Mouse (Mus musculus): ENCODE measurements at regions not wholly inside any gene's neighbourhood (a gene's known extent, or its start where the extent isn't known, plus 50 kb on each side); places are given as distances from the start of the nearest gene placed in this dataset.

DNA sequence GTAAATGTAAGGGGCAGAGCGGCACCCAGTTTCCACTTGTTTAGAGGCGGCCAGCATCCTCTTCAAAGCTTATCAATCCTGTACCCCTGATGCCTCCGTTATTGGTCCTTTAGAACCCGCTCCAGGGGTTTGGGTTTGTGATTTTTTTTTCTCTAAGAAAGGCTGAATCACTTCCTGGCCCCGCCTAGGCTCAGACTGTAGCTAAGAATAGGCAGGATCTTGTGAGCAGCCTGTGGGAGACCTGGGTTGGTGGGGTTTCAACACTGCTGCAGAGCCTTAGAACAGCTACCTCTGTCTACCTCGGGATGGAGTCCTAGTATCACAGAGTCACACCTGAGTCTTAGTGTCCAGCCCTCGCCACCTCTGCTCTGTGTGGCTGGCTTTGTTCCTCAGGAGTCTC lies 327.9 kb downstream of the Matn1 start:
- DNase-seq (ENCODE audit: low spot score) = no peak

DNA sequence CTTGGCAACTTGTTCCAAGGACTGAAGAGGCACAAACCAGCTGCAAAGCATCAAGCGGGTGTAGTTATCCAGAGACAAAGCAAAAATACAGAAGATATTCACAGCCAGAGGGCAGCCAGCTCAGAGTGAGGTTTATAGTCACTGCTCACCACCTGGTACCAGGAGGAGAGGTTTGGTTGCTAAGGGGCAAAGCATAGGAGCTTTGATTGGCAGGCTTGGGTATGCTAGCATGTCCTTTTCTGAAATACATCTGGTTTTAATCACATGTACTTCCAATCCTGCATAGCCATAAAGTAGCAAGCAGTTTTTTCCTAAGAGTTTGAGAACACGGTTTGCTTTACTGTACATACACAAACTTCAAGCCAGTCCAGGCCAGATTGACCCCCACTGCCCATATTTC lies 349.4 kb downstream of the Matn1 start:
- no peak for DNase-seq (ENCODE audit: low spot score)

DNA sequence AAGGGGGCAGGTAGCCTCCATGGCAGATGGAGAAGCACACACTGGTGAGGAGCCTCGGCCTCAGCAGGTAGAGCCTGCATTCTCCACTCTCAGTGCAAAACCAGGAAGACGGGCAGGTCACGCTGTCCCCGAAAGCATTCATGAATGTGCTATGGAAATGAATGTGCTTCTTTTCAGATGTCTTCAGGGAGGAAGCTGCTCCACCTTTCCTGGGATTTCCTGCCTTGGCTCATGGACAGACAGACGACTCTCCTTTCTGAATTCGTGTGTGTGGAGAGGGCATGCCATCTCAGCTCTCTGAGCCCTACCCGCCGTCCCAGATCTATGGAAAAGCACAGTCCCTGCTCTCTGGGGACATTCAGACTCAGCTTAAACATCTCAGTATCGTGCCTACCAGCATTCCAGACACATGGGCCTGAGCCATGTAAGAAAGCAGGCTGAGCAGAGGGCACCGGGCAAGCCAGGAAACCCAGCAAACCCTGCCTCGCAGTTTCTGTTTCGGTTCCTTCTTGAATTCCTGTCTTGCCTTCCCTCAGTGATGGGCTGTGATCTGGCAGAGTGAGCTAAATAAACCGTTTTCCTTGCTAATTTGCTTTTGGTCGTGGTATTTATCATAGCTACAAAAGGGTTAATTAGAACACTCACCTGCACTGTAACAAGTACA lies 354.0 kb downstream of the Matn1 start:
- DNase-seq (ENCODE audit: low spot score) = peak; percentile 20

DNA sequence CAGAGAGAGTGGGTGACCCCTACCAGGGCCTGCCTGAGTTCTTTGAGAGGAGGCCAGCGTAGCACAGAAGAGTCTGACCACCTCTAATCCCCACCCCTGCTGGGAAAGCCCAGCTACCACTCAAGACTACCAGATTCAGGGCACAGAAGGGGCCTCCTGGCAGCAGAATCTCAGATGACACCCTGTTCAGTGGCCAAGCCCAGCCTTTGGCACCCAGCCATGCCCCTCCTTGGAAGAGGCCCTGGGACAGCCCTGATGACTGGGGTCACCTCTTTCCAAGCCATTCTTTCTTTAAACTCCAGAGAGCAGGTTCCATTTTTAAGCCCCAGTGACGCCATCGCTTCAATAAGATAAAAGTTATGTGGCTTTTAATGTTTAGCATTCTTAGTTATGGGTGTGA lies 359.8 kb downstream of the Matn1 start:
- DNase-seq (ENCODE audit: low spot score) = no peak

DNA sequence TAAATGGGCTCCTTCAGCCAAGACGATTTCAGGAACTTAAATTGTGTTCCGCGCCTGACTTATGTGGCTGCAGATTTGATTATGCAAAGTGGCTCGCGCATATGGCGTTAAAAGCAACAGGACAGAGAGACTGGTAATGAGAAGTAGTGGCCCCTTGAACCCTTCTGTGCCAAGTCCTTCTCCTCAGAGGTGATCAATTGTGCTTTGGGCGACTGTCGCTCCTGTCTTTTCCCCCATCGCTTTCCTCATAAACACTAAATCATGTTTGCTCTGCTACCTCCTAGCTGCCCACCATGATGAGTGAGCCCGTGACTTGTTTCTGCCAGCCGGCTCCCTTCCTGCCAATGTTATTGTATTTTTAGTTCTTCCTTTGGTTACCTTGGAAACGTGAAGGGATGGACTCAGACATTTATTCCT lies 360.2 kb downstream of the Matn1 start:
- no peak for DNase-seq (ENCODE audit: low spot score)

DNA sequence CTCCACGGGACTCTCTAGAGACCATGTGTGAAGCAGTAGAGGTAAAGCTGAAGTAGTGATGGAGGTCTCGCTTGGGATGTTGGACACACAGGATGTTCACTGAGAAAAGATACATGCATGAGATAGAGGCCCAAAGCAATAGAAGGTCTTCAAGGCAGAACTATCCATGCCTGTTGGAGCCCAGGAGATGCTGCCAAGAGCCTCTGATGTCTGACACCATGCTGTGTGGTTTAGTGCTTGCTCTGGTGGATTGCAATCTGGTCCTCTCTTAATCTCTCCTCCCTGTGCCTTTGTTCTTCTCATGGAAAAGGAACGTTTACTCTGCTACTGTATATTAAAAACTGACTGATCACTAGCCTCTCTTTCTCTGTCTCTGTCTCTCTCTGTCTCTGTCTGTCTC lies 370.0 kb downstream of the Matn1 start:
- no peak for DNase-seq (ENCODE audit: low spot score)

DNA sequence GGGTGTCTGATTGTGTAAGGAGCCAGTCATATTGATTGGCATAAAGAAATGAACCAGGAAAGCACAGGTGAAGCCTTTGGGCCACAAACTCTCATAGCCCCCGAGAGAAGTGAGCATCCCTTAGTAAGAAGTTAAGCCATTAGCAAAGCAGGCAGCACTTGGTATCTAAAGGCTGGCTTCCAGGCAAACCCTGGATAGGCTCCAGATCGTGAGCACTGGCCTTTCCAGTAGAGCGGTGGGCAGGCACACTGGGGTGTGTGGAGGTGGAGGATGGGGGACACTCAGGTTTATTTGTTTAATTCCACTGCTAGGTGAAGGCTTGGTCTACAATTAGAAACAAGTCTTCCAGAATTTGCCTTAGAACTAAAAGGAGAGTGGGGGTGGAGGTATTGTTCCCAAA lies 371.9 kb downstream of the Matn1 start:
- no peak for DNase-seq (ENCODE audit: low spot score)

DNA sequence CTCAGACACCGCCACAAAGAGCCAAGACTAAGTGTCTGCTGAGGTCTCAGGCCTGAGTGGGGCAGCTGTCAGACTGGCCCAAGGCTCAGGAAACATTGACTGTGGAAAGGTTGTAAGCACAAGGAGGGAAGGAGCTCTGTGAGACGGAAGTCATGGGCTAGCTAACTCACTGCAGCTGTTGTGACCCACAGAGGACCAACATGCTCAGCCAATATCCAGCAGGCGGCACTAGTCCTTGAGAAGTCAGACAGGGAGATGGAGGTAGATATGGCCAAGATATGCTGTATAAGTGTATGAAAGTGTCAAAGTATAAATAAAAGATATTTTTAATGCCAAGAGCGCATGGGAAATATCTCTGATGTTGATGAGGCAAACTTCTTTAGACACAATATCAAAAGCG lies 378.1 kb downstream of the Matn1 start:
- no peak for DNase-seq (ENCODE audit: low spot score)

DNA sequence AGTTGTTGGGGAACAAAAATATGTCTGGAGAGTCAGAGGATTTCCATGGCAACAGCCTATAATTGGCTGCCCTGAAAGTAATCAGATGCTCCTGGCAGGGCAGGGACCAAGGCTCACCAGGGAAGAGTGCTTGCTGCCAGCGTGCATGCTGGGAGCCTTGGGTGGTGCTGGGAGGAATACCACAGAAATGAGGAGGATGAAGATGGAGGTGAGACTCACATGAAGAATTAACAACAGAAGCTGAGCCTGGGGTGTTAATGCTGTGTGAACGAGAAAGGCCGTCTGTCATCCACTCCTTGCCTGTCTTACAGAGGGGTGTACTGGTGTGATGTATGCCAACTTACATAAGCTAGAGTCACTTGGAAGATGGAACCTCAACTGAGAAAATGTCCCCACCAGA lies 380.3 kb downstream of the Matn1 start:
- no peak for DNase-seq (ENCODE audit: low spot score)

DNA sequence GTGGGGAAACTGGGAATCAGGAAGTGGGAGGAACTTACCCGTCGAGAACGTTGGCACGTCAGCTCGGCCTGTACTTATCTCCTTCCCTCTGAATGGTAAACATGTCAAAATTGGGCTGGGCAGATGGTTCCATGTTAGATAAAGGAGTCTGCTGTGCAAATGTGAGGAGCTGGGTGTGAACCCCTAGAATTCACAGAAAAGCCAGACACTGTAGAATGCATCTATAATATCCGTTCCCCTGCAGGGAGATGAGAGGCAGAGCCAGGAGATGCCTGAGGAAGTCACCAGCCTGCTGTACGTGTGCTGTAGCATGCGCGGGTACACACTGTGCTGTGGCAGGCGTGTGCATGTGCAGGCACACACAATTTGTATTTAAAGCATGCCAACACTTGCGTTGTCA lies 381.0 kb downstream of the Matn1 start:
- no peak for DNase-seq (ENCODE audit: low spot score)

DNA sequence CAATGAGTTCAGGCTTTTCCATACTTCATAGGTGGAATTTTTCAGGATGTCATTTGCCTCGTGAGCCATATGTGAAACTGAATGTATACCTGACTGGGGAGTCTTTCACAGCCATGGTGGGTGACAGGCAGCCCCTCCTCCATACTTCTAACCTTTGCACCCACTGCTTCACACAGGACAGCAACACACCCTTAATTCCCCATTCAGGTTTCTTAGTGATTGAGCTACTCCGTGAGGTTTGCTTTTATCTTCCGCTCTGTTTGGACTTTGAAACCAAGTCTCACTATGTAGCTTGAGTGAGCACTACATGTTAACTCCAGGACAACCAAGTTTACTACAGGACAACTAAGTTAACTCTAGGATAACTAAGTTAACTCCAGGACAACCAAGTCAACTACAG lies 381.4 kb downstream of the Matn1 start:
- DNase-seq (ENCODE audit: low spot score) = no peak

DNA sequence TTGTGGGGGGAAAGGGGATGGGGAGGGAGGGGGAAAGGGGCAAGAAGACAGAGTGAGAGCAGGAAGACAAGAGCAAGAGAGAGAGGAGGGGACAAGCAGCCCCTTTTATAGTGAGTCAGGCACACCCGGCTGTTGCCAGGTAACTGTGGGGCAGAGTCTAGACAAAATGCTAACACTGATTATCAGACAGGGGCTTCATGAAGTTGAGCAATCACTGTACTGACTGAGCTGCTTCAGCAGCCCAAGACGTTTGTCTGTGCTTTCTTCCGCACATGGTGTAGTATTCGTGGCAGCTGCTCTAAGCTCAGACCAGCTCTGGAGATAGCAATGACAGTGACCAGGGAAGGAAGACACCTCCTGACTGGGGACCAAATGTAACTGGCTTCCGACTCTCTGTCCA lies 385.2 kb downstream of the Matn1 start:
- no peak for DNase-seq (ENCODE audit: low spot score)

DNA sequence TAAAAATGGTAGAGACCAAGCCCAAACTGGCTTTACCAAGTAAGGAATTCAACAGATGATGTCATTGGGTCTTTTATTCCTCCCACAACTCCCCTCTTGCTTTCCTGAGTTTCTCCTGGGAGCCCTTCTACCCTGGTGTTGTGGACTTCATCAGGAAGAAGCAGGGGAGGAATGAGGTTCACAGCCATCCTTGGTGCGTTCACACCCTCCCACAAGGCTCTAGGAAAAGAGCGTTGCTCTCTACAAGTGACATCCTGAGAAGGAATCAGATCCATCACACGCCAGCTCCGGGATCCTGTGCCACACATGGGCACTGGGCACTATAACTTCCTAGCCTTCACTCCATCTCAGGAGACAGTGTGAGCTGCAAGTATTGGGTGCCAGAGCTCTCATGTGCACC lies 387.5 kb downstream of the Matn1 start:
- no peak for DNase-seq (ENCODE audit: low spot score)

DNA sequence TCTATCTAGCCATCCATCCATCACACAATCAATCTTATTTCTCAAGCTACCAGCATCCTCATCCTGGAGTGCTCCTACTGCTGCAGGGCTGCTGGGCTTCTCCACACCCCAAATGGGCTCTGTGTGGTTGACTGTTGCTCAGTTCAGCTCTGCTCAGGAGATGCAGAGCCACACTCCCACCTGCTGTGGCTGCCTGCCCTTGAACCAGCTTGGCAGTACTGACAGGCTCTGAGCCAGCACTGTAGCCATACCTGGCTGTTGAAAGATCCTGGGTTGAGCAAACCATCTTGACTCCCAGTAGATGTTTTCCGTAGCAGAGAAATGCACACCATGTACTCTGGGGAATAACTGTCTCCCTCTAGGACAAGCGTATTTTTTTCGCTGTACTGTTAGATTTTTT lies 392.6 kb downstream of the Matn1 start:
- DNase-seq (ENCODE audit: low spot score) = no peak

DNA sequence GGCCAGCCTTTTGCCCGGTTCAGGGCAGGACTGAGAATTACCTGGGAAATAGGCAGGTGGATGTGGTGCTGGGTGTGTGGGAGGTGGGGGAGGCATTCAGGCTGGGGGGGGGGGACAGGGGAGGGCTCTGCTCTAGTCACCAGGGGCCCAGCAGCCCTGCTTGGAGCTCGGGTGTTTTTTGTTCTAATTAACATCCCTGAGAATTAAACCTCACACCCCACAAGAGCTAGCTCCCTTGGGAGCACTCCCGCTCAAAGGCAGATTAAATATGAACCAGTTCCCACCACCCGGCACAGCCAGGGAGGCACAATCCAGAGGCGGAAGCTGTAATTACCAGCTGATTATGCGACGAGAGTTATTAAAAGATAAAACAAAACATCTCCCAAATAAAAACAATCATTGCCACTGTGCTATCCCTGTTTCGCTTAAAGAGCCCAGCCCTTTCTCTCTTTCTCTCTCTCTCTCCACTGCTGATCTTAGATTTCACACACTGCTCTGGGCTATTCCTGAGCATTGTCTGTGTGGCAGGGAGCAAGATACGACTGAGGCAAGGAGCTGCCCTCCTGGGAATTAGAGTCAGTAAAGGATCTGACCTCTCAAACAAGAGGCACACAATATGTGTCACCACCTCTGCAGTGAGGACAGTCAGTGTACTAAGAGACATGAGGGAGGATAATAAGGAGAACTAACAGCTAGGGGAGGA lies 397.0 kb downstream of the Matn1 start:
- no peak for DNase-seq (ENCODE audit: low spot score)

DNA sequence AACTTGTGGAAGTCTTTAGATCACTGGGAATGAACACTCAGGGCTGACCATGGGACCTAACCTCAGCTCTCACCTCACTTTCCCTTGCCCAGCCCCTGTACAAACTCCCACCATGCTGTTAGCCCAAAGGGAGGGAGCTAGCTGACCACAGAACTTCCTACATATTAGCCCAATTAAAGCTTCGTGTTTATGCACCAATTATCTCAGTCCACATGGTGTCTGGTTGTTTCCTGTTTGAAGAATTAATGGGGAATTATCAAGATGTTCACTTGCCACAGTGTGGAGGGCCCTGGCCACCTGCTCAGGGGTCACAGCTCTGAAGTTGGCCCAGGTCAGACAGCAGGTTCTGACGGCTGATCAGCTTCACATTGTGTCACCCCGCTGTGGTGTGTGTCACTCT lies 402.5 kb downstream of the Matn1 start:
- no peak for DNase-seq (ENCODE audit: low spot score)

DNA sequence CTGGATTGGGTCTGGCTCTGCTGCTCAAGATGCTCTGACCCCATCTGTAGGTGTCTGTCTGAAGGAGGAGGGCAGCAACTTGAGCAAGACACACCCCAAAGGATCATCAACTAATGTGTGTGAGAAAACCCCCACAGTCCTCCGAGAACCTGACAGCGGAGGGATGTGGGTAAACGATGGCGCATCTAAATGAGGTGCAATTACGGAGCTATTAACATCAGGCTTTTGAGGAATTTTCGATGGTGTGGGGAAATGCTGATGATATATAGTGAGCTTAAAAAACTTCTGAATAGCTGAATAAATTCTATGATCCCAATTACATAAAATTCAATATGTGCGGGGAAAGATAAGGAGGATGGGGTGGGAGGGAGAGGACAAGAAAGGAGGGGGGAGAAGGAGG lies 406.1 kb downstream of the Matn1 start:
- DNase-seq (ENCODE audit: low spot score) = no peak

DNA sequence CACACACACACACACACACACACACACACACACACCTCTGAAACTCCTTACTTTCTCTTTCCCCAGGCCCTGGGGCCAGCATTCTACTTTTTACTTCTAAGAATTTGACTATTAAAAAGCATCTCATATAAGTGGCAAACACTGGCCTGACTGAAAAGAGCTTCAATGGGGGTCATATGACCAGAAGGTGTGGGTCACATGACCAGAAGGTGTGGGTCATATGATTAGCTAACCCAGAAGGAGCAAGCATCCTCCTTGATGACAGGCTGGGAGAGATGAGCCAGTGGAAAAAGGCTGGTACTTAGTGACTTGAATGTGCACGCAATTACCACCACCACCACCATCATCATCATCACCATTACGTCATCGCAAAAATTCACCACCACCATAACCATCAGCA lies 410.7 kb downstream of the Matn1 start:
- DNase-seq (ENCODE audit: low spot score) = no peak

DNA sequence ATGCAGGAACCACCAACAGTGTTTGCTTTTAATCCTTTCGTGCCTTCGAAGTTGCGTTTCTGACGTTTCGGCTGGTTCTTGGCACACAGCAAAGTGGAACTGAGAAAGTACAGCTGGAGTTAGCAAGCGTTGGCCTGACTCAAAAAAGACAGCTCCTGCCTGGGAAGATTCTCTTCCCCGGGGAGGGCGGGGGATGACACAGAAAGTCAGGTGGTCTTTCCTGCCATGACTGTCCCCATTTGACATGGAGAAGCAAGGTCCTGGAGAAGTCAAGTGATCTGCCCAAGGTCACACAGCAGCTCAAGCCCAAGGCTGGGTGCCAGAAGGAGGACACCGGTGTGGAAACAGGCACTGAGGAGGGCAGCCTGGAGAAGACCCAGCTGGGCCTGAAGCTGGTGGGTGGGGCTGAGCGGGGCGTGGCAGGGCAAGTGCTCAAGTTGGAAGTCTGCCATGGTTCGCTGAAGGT lies 411.4 kb downstream of the Matn1 start:
- DNase-seq (ENCODE audit: low spot score) = no peak

DNA sequence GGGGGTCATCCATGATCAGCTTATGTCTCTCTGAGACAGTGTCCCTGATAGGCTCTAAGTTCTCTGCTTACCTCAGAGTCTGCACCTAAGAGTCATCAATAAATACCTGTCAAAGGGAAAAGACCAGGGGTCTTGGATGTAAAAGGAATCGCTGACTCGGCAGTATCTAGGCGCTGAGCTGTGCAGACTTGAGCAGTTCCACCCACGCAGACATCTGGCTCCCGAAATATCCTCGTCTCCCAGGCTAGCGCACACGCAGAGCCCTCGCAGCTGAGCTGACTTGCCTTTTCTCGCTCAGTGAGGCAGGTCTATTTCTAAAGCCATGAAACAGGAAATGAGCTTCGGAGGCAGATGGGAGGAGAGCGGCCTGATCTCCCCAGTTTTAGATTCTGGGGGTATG lies 412.1 kb downstream of the Matn1 start:
- DNase-seq (ENCODE audit: low spot score) = no peak

DNA sequence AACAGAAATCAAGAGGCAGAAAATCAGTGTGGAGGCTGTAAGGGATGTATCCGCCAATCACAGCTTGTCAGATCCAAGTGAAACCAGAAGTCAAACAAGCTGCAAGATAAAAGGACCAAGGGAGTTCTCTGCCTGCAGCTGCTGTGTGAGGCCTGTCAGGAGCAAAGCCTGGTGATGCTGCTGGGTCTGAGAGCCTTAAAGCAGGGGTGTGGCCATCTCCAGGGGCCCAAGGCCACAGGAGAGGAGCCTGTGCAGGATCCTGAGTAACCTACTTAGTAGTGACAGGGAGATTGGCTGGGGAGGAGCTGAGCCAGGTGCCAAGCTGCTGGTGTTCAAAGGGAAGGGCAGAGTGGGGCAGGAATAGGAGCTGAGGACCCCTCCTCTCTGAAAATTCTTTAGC lies 418.8 kb downstream of the Matn1 start:
- no peak for DNase-seq (ENCODE audit: low spot score)

DNA sequence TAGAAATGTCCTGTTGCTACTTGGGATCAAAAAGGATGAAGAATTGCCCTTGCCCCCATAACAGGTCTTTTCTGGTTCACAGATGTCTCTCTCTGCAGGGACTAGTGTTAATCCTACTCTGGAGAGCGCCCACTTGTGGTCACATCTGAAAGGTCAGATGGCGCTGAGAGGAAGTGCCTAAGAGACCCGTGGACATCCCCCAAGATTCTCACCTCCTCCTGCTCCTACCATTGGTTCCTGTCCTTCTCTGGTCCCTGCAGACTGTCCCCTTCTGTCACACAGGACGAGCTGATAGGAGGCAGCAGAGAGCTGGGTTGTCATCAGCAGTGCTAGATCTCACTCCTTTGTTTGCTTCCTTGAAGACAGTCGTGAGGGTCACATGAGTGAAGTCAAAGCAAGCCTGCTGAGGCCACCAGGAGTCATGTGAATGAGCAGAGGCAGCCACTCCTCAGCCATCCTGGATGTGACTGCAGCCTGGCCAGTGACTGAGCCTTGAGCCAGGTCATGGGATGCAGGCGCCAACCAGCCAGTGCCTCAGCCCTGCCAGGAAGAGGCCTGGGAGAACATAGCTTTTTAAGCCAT lies 420.6 kb downstream of the Matn1 start:
- peak; percentile 22 for DNase-seq (ENCODE audit: low spot score)

DNA sequence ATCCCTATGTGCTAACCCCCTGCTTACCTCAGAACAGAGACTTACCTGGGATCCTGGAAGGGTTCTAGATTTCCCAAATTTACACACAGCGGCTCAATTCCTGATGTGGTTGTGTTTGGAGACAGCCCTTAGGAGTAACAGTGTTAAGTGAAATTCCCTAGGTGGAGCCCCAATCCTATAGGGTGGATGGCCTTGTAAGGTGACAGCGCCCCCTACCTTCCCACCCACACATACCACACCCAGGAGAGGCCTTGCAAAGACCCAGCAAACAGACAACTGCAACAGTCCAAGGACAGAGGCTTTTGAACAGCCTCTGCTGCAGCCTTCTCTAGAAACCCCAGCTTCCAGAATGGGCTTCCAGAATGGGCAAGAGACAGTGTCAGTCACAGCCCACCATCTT lies 421.8 kb downstream of the Matn1 start:
- no peak for DNase-seq (ENCODE audit: low spot score)

Data from heart, adult 8-10 months (tissue).